In the genomic region with DNA sequence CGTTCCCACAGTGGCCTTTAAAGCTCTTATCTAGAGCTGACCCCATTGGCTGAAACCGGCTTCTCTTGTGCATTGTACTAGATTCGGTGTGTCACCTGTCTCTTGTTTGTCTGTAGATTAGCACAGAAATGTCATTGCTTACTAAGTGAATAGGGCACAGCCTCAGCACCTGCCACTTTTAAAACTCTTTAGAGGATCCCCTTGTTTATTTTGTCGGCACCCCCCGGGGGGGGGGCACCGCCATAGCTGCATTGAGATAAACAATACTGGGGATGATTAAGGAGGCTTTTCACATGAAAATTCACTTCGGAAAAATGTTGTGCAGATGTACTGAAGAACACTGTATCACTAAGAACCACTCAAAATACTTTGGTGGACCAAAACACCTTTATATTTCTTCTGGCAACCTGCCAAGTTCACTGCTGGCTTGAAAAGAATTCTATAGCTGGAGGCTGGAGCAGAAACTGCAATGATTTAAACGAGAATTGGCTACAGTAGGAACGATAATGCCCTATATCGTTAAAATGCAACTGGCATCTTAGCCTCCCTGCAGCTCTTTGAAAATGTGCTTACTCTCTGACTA, we compare ENCODE assay signal across 10 mouse cellular contexts.
DNase-seq lines count a peak whose midpoint lies in the region; ATAC-seq and TF ChIP-seq lines count a peak whose summit lies in the region.
"Had no signal": no experiment of that assay in that cellular context is flagged by ENCODE, and none has a peak within 500 bp of the region (broad histone marks: within the 10 kb centered on the region; RNA-seq: fewer than 3 reads in every experiment).

No protein-coding gene starts in this region.

- WGBS in heart, embryonic 11.5 days (ENCODE audit: insufficient replicate concordance): 23% methylated on average over 10 of the region's 10 CpGs
- 10% methylated on average over 10 of the region's 10 CpGs for WGBS in lung, embryonic 16.5 days
- 20% methylated on average over 10 of the region's 10 CpGs for WGBS in limb, embryonic 13.5 days
- 12% methylated on average over 10 of the region's 10 CpGs for WGBS in stomach, embryonic 16.5 days
- 62% methylated on average over 10 of the region's 10 CpGs for WGBS in thymus, adult 2 months

- no peak for TF ChIP-seq POLR2A in thymus, adult 2 months (IDR thresholded peaks at IDR 0.05; ENCODE audit: control insufficient read depth, extremely low read depth, insufficient read depth, low read length, poor library complexity)

- no peak for DNase-seq in heart, postnatal 4 days
- no peak for DNase-seq in lung, postnatal 10 days
- no peak for DNase-seq in adrenal gland, adult 8-10 months
- DNase-seq in thymus, adult 2 months: no peak
- DNase-seq: layer of hippocampus, adult 9-11 months; liver, postnatal 0 days had no signal

- H3K9ac ChIP-seq in heart, embryonic 11.5 days (ENCODE audit: low read depth, low read length): no peak overlapping the region
- H3K9ac ChIP-seq in lung, embryonic 16.5 days (ENCODE audit: low read length): no peak overlapping the region
- no peak overlapping the region for H3K9ac ChIP-seq in limb, embryonic 13.5 days
- H3K9ac ChIP-seq in stomach, embryonic 16.5 days (ENCODE audit: low read length): no peak overlapping the region
- H3K9ac ChIP-seq: liver, postnatal 0 days had no signal

- no peaks in the 10 kb centered on the region for H3K36me3 ChIP-seq in heart, embryonic 11.5 days (ENCODE audit: control insufficient read depth, insufficient read depth, low read length)
- no peaks in the 10 kb centered on the region for H3K36me3 ChIP-seq in lung, embryonic 16.5 days (ENCODE audit: control insufficient read depth, insufficient read depth, low read length)
- H3K36me3 ChIP-seq in limb, embryonic 13.5 days: no peaks in the 10 kb centered on the region
- H3K36me3 ChIP-seq in stomach, embryonic 16.5 days (ENCODE audit: control insufficient read depth, insufficient read depth, low read length): no peaks in the 10 kb centered on the region
- H3K36me3 ChIP-seq in thymus, adult 2 months (ENCODE audit: control insufficient read depth, insufficient read depth, low read length): no peaks in the 10 kb centered on the region

- ATAC-seq in heart, embryonic 11.5 days (replicated peaks; ENCODE audit: insufficient number of reproducible peaks, low FRiP score, low TSS enrichment): no peak
- no peak for ATAC-seq in lung, embryonic 16.5 days (ENCODE audit: low read depth)
- ATAC-seq in limb, embryonic 13.5 days (ENCODE audit: low FRiP score, low read depth): no peak
- ATAC-seq in stomach, embryonic 16.5 days (ENCODE audit: insufficient read depth, low FRiP score): peak; percentile 53; the same call in 1 of the 2 replicates
- ATAC-seq: liver, postnatal 0 days had no signal

- H3K4me3 ChIP-seq in heart, embryonic 11.5 days (ENCODE audit: low read depth, low read length): peak overlapping the region; percentile 10; the same call in 1 of the 2 replicates
- no peak overlapping the region for H3K4me3 ChIP-seq in lung, embryonic 16.5 days (ENCODE audit: low read length)
- H3K4me3 ChIP-seq in limb, embryonic 13.5 days: no peak overlapping the region
- H3K4me3 ChIP-seq in stomach, embryonic 16.5 days (replicated peaks; ENCODE audit: low read length): no peak overlapping the region
- H3K4me3 ChIP-seq in thymus, adult 2 months (ENCODE audit: control insufficient read depth, insufficient read depth, low read length): no peak overlapping the region

- TF ChIP-seq CTCF in thymus, adult 2 months (IDR thresholded peaks at IDR 0.05; ENCODE audit: borderline replicate concordance, control insufficient read depth, extremely low read depth, insufficient read depth, low read length, poor library complexity): no peak

- H3K9me3 ChIP-seq in heart, embryonic 11.5 days (replicated peaks; ENCODE audit: control insufficient read depth, low read length): no peaks in the 10 kb centered on the region
- no peaks in the 10 kb centered on the region for H3K9me3 ChIP-seq in lung, embryonic 16.5 days (ENCODE audit: control insufficient read depth, low read length)
- H3K9me3 ChIP-seq in limb, embryonic 13.5 days: no peaks in the 10 kb centered on the region
- H3K9me3 ChIP-seq in stomach, embryonic 16.5 days (replicated peaks; ENCODE audit: control insufficient read depth, low read length): no peaks in the 10 kb centered on the region

- H3K4me2 ChIP-seq in heart, embryonic 11.5 days: peak overlapping the region; percentile 50
- H3K4me2 ChIP-seq in lung, embryonic 16.5 days (ENCODE audit: low read depth, low read length): 0 out of 2 replicates have a peak overlapping the region, but pooled peaks have one; percentile 22
- H3K4me2 ChIP-seq in limb, embryonic 13.5 days (replicated peaks): peak overlapping the region; percentile 28
- peak overlapping the region; percentile 19; the same call in 1 of the 2 replicates for H3K4me2 ChIP-seq in stomach, embryonic 16.5 days (ENCODE audit: low read depth, low read length)

- H3K27ac ChIP-seq in heart, embryonic 11.5 days (ENCODE audit: low read depth, low read length): no peak overlapping the region
- H3K27ac ChIP-seq in lung, embryonic 16.5 days (ENCODE audit: low read length): no peak overlapping the region
- H3K27ac ChIP-seq in limb, embryonic 13.5 days: no peak overlapping the region
- 0 out of 2 replicates have a peak overlapping the region, but pooled peaks have one; percentile 23 for H3K27ac ChIP-seq in stomach, embryonic 16.5 days (ENCODE audit: low read length)
- no peak overlapping the region for H3K27ac ChIP-seq in thymus, adult 2 months (ENCODE audit: control insufficient read depth, insufficient read depth, low read length)

- H3K27me3 ChIP-seq in heart, embryonic 11.5 days (ENCODE audit: control insufficient read depth, insufficient read depth, low read length): no peaks in the 10 kb centered on the region
- H3K27me3 ChIP-seq in lung, embryonic 16.5 days (ENCODE audit: control insufficient read depth, insufficient read depth, low read depth, low read length): no peaks in the 10 kb centered on the region
- 0 out of 2 replicates have a peak, but pooled peaks cover 5% of the 10 kb centered on the region for H3K27me3 ChIP-seq in limb, embryonic 13.5 days
- no peaks in the 10 kb centered on the region for H3K27me3 ChIP-seq in stomach, embryonic 16.5 days (ENCODE audit: control insufficient read depth, insufficient read depth, low read length)
- no peaks in the 10 kb centered on the region for H3K27me3 ChIP-seq in thymus, adult 2 months (ENCODE audit: control insufficient read depth, insufficient read depth, low read length)

- H3K4me1 ChIP-seq in heart, embryonic 11.5 days (ENCODE audit: control insufficient read depth, insufficient read depth, low read length): 0 out of 2 replicates have a peak, but pooled peaks cover 5% of the 10 kb centered on the region
- peaks cover 17% of the 10 kb centered on the region for H3K4me1 ChIP-seq in lung, embryonic 16.5 days (replicated peaks; ENCODE audit: control insufficient read depth, insufficient read depth, low read length)
- H3K4me1 ChIP-seq in limb, embryonic 13.5 days: peaks cover 24% of the 10 kb centered on the region
- peaks cover 10% of the 10 kb centered on the region for H3K4me1 ChIP-seq in stomach, embryonic 16.5 days (ENCODE audit: control insufficient read depth, insufficient read depth, low read length)
- no peaks in the 10 kb centered on the region for H3K4me1 ChIP-seq in thymus, adult 2 months (replicated peaks; ENCODE audit: control insufficient read depth, insufficient read depth, low read length)
